Mouse (Mus musculus) hindbrain, postnatal 0 days (tissue): Measurements from ENCODE around the gene Selenbp1. TPM values are rescaled to one million over a fixed set of nuclear protein-coding genes. Genes with fewer than 3 reads are reported as not detected.

Experiments used
- ATAC-seq: fragments of 200-750 bp; cut with Nextera tagmentation; 2 replicates; pipeline ENCODE4 v1.8.0; 2017; ENCODE audit warnings: mild to moderate bottlenecking, moderate TSS enrichment, moderate library complexity
- DNase-seq: peaks from one replicate; pipeline ENCODE4 v3.0.0-alpha.2; 2015; ENCODE audit warnings: low spot score
- H3K27ac ChIP-seq: fragments of 300-500 bp; sonication (generic); 2 replicates; pipeline ENCODE4 v1.5.1; 2014; ENCODE audit warnings: mild to moderate bottlenecking
- H3K27me3 ChIP-seq: fragments of 300-500 bp; sonication (generic); 2 replicates; pipeline ENCODE4 v1.6.1; 2014; ENCODE audit warnings: low read length, mixed read lengths; ENCODE audit not compliant: insufficient read depth
- H3K36me3 ChIP-seq: fragments of 300-500 bp; sonication (generic); 2 replicates; pipeline ENCODE4 v1.6.1; 2014; ENCODE audit warnings: low read length, mixed read lengths; ENCODE audit not compliant: insufficient read depth
- H3K4me1 ChIP-seq: fragments of 300-500 bp; sonication (generic); 2 replicates; pipeline ENCODE4 v1.6.1; 2014; ENCODE audit warnings: antibody characterized with exemption, low read length, mixed read lengths; ENCODE audit not compliant: insufficient read depth
- H3K4me2 ChIP-seq: fragments of 300-500 bp; sonication (generic); 2 replicates; pipeline ENCODE4 v1.6.1; 2014; ENCODE audit warnings: low read depth, mild to moderate bottlenecking, low read length, moderate library complexity, mixed read lengths
- H3K4me3 ChIP-seq: fragments of 300-500 bp; sonication (generic); 2 replicates; pipeline ENCODE4 v1.5.1; 2014; ENCODE audit warnings: low read length
- H3K9ac ChIP-seq: fragments of 300-500 bp; sonication (generic); replicated peaks from 2 replicates; pipeline ENCODE4 v1.6.1; 2014; ENCODE audit warnings: mild to moderate bottlenecking, low read length, moderate library complexity, mixed read lengths
- H3K9me3 ChIP-seq: fragments of 300-500 bp; sonication (generic); 2 replicates; pipeline ENCODE4 v1.6.1; 2016; ENCODE audit warnings: low read length, mixed read lengths
- CTCF ChIP-seq: IDR thresholded peaks from 2 replicates; pipeline ENCODE4 v1.5.1; 2016; ENCODE audit warnings: antibody characterized with exemption, control low read depth, low read depth
- WGBS: fragments of 180-500 bp; shearing (Covaris S2); extraction: QIAGEN DNeasy Blood & Tissue Kit; methylation state at CpG from one replicate; pipeline ENCODE4 v1.1.7; 2014; 5-methylcytosine and 5-hydroxymethylcytosine counted together
- polyA plus RNA-seq: library from polyadenylated mRNA; unstranded; fragments of >200 nt; fragmentation: Nextera tagmentation; extraction: Ambion mirVana; gene quantifications from 2 replicates; pipeline ENCODE4 v1.2.1, GENCODE M21; 2015
- total RNA-seq: library from RNA; depleted of rRNA; stranded (reverse); fragments of >200 nt; gene quantifications from 2 replicates; pipeline ENCODE4 v1.2.3, GENCODE M21; 2014

The Selenbp1 gene
- total and polyA plus RNA-seq, 2 experiments from 2014 or later, result 19.9 to 36.5 TPM

DNA sequence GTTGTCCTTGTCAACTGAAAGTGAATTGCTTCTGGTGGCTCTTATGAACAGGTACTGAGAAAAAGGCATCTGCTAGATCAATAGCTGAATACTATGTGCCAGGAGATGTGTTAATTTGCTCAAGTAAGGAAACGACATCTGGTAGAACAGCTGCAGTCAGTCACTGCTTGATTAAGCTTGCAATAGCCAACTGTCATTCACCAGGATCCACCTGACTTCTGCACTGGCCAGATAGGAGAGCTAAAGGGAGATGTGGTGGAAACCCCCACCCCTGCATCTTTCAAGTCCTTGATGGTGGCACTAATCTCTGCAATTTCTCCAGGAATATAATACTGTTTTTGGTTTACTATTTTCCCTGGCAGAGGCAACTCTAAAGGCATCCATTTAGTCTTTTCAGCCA is 26.4 kb upstream of the Selenbp1 start:
- H3K27ac ChIP-seq, result no peak overlapping the region
- no peaks in the 10 kb centered on the region for H3K9me3 ChIP-seq
- no peaks in the 10 kb centered on the region for H3K4me1 ChIP-seq
- no peak overlapping the region for H3K9ac ChIP-seq
- H3K36me3 ChIP-seq, result no peaks in the 10 kb centered on the region
- no peak overlapping the region for H3K4me2 ChIP-seq
- DNase-seq (no peak), ATAC-seq (no peak)
- 36% methylated on average over 1 of the region's 1 CpGs for WGBS
- H3K4me3 ChIP-seq, result no peak overlapping the region
- no peak for TF ChIP-seq CTCF
- H3K27me3 ChIP-seq, result no peaks in the 10 kb centered on the region

DNA sequence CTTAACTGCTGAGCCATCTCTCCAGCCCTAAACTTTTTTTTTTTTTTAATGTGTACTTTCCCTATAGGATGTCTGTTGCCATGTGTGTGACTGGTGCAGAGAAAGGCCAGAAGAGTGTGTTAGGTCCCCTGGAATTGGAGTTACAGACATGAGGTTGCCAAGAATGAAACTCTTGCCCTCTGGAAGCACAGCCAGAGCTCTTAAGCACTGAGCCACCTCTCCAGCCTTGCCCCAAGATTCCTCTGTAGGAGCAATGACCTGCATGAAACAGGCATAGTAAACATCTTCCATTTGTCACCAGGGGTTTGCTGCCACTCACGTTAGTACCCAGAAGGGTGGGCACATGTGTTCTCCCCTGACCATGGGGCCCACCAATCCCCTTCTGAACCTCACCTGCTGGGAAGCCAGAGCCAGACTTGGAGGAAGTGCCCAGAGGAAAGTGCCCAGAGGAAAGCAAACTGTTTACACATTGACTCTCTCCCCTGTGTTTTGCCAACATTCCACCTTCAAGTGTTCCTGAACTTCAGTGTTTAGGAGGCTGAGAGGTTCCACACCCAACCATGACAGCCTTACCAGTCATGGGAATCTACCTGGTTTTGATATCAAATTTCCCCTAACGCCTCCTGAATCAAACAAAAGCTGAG is 21.7 kb upstream of the Selenbp1 start:
- Histone ChIP-seq H3K4me3 (no peak overlapping the region), H3K27me3 (no peaks in the 10 kb centered on the region), H3K4me2 (no peak overlapping the region), H3K27ac (no peak overlapping the region), H3K36me3 (no peaks in the 10 kb centered on the region), H3K9ac (no peak overlapping the region), H3K4me1 (no peaks in the 10 kb centered on the region), H3K9me3 (no peaks in the 10 kb centered on the region)
- TF ChIP-seq CTCF, result no peak
- DNase-seq, result no peak
- ATAC-seq, result no peak
- WGBS, result 66% methylated on average over 2 of the region's 2 CpGs

DNA sequence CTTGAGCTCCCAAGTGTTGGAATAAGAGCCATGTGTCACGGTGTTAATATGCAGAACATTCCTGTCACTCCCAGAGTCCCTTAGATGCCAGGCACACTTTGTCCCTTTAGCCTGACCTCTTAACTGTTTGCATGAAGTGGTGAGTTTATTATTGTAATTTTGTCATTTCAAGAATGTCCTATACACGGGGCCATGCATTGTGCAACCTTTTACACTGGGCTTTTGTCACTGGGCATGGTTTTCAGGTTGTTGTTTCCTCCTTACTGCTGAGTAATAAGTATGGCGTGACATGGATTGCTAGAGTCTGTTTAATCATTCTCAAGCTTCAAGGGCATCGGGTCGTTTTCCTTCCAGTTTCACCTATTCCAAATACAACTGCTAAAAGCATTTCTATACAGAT is 19.1 kb upstream of the Selenbp1 start:
- 62% methylated on average over 5 of the region's 5 CpGs for WGBS
- no peak for TF ChIP-seq CTCF
- no peaks in the 10 kb centered on the region for H3K27me3 ChIP-seq
- no peaks in the 10 kb centered on the region for H3K36me3 ChIP-seq
- H3K27ac ChIP-seq, result no peak overlapping the region
- H3K9ac ChIP-seq, result no peak overlapping the region
- ATAC-seq, result no peak
- no peaks in the 10 kb centered on the region for H3K4me1 ChIP-seq
- no peak overlapping the region for H3K4me3 ChIP-seq
- no peak overlapping the region for H3K4me2 ChIP-seq
- no peaks in the 10 kb centered on the region for H3K9me3 ChIP-seq
- DNase-seq, result no peak

DNA sequence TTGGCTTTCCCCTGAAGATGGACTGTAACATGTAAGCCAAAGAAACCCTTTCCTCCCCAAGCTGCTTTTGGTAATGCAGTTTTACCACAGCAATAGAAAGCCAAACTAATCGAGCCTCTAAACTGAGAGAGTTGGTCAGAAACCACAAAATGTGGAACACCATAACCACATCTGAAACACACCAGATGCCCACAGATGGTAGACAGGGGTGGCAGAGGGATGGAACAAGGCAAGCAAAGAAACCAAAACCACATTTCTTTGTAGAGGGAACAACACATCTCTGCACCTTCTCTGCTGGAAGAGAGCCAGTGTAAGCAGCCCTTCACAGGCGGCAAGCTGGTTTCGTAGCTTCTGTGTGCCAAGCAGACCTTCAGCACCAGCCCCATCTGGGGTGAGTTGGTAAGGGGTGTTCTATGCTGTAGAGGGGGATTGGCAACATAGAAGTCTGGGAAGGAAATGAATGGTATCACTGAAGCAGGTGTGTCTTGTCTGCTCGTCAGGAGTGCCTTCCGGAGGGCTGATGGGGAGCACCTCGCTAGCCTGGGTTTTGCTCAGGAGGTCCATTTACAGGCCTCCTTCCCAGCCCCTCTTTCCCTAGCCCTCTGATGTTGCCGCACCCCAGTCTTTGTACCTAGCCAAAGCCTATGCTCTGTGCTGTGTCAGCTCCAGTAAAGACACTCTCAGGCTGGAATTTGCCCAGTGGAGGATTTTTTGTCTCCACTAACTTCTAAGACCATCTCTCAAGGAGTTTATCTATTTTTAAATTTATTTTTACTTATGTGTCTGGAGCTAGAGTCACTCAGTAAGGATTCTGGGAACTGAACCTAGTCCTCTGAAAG is 16.7 kb upstream of the Selenbp1 start:
- no peak for ATAC-seq
- WGBS, result 71% methylated on average over 7 of the region's 7 CpGs
- H3K9me3 ChIP-seq, result no peaks in the 10 kb centered on the region
- no peak overlapping the region for H3K27ac ChIP-seq
- no peak for TF ChIP-seq CTCF
- H3K4me3 ChIP-seq, result no peak overlapping the region
- no peak for DNase-seq
- no peaks in the 10 kb centered on the region for H3K4me1 ChIP-seq
- no peak overlapping the region for H3K4me2 ChIP-seq
- H3K36me3 ChIP-seq, result no peaks in the 10 kb centered on the region
- no peak overlapping the region for H3K9ac ChIP-seq
- H3K27me3 ChIP-seq, result no peaks in the 10 kb centered on the region

DNA sequence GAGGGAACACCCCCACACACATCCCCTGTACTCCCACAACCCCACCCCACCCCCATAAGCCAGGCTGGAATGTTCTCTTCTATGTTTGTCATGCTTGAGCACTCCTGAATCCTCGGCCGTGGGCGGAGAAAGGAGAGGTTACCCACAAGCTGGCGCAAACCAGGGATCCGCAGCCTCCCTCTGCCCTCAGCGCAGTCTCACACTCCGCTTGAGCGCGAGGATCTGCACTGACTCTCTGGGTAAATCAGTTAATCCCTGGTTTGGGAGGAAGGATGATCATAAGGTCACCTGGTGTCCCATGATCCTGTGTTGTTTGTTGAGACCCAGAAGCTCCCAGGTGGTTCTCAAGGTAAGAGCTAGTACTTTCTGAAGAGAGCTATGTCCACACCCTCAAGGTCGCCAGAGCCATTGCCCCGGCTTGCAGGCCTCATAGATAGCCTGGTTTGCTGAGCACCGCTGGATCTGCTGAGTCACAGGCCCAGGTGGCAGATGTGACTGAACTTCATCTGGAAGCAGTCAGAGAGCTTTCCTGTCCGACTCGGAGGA is 15.0 kb upstream of the Selenbp1 start:
- no peak for TF ChIP-seq CTCF
- peak; percentile 43; the same call in 1 of the 2 replicates for ATAC-seq

DNA sequence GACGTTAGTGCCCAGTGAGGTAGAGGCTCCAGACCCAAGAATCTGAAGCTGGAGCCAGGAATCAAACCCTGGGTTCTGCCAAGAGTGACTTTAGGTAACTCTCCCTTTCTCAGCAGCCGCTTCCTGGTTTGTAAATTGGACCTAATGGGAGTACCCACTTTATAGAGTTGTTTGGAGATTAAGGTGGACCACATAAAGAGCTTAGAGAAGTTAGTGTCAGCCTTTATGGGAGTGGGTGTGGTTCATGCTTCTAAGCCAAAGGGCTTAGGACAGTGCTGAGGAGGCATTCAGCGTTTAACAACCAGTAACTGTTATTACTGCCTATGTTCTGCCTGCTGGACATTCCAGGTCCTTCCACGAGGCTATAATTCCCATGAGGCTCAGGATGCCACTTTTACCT is 14.0 kb upstream of the Selenbp1 start:
- WGBS, result 79% methylated on average over 4 of the region's 4 CpGs
- no peak for TF ChIP-seq CTCF
- Histone ChIP-seq H3K9me3 (no peaks in the 10 kb centered on the region), H3K9ac (no peak overlapping the region), H3K4me1 (no peaks in the 10 kb centered on the region), H3K4me3 (no peak overlapping the region), H3K27me3 (no peaks in the 10 kb centered on the region), H3K36me3 (no peaks in the 10 kb centered on the region), H3K27ac (no peak overlapping the region), H3K4me2 (no peak overlapping the region)
- no peak for ATAC-seq
- DNase-seq, result no peak

More for the DNA sequence above, 15.0 kb upstream of the Selenbp1 start:
- no peak overlapping the region for H3K4me2 ChIP-seq
- WGBS, result 49% methylated on average over 14 of the region's 14 CpGs
- no peaks in the 10 kb centered on the region for H3K9me3 ChIP-seq
- H3K27me3 ChIP-seq, result no peaks in the 10 kb centered on the region
- H3K4me3 ChIP-seq, result no peak overlapping the region
- H3K36me3 ChIP-seq, result no peaks in the 10 kb centered on the region
- H3K9ac ChIP-seq, result no peak overlapping the region
- no peaks in the 10 kb centered on the region for H3K4me1 ChIP-seq
- H3K27ac ChIP-seq, result no peak overlapping the region
- DNase-seq, result no peak
